Mouse (Mus musculus) regulatory T cell (primary cell): ENCODE data around the gene Bfsp2.

ENCODE experiments used
- in situ Hi-C: fragments of 300-600 bp; cut with MboI, MseI; formaldehyde crosslinking; loops from one replicate; pipeline ENCODE4 v1.15.1; 2025; ENCODE audit warnings: high pct_unique_total_duplicates

Bfsp2 gene

DNA sequence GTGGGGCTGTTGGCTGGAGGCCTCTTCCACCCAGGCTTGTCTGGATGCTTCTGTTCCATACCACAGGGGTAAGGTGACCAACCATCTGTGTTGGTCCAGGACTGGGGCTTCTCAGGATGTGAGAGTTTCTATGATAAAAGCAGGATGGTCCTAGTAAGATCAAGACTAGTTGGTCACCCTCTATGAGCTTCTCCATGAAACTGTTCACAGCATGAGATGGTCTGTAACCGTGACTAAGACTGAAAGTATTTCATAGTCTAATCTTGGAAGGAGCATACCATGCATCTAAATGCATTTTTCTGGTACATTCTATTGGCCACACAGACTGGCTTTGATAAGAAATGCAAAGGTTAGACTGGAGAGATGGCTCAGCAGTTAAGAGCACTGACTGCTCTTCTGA, 96.6 kb downstream of the Bfsp2 start:
- in situ Hi-C loops, result no loop called here

GRCm38 (mm10) chr9:103382989-103383388, 97.2 kb downstream of the Bfsp2 start:
- in situ Hi-C loops, result no loop called here

GRCm38 (mm10) chr9:103380566-103380965, 99.7 kb downstream of the Bfsp2 start:
- in situ Hi-C loops, result no loop called here

DNA sequence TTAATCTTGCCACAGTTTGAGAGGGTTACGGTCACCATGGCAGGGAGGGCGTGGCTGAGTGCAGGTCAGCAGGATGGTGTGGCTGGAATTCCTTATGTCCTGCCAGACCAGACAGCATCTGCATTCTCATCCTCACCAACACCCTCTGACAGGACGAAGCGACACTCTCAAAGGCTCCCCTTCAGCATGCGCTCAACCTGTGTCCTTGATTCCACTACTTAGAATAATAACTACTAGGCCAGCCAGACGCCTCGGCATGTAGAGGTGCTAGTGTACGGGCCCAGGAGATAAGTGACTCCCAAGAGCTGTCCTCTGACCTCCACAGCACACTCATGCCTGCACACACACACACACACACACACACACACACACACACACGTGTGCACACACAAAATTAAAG, 101.0 kb downstream of the Bfsp2 start:
- in situ Hi-C loops, result no loop called here

DNA sequence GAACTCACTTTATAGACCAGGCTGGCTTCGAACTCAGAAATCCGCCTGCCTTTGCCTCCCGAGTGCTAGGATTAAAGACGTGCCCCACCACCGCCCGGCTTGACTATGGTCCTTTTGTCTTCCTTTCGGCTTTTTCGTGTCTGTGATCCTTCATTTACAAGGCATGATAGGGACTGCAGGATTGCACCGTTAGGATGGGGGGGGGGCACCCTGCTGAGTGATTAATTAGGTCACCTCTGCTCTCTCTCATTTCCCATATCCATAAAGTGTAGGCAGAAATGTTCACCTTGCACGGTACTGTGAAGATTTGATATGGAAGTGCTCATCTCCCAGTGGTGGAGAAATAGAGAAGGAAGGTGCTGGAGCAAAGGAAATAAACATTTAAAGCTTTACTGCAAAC, 101.5 kb downstream of the Bfsp2 start:
- in situ Hi-C loops, result no loop called here

- in situ Hi-C loops, result no loop called here
These were observed 103.6 kb downstream of the Bfsp2 start for GRCm38 (mm10) chr9:103376346-103377320.
